Mouse (Mus musculus) left cerebral cortex, postnatal 25 days (tissue): ENCODE data around the gene Prrt1. TPM values are rescaled to one million over a fixed set of nuclear protein-coding genes. Genes with fewer than 3 reads are reported as not detected.

ENCODE experiments used
- DNase-seq, 2 experiments: peaks; one replicate each; pipeline ENCODE4 v3.0.0; 2022; ENCODE audit warnings: low spot score in 2 of 2, mixed read lengths in 1 of 2
- intact Hi-C: fragments of 180-260 bp; cut with DNase I; formaldehyde crosslinking; loops from one replicate; pipeline ENCODE4 v1.15.1; 2025
- total RNA-seq, 2 experiments: library from RNA; stranded (reverse); gene quantifications; 2 replicates each; pipeline ENCODE4 v1.2.3; 2021

The Prrt1 gene
- total RNA-seq, result 100 to 1,000 TPM; 171 to 183 TPM

- intact Hi-C loops, result loop anchor here (2.0 to 5.0 kb wide), 3 partner anchors 37 to 507 kb away; partner anchors contain the start of genes Brd2 and Pbx2
Measured at GRCm38 (mm10) chr17:34629221-34629751, at the start of gene Prrt1. Prrt1 (plus strand) TSS chr17:34629533.

GRCm38 (mm10) chr17:34582528-34582927, 46.8 kb upstream of the Prrt1 start:
- intact Hi-C loops, result no loop called here
- DNase-seq, result no peak

More at GRCm38 (mm10) chr17:34629221-34629751, at the start of gene Prrt1:
- peak; percentile 70 to 90 for DNase-seq

GRCm38 (mm10) chr17:34583397-34583796, 45.9 kb upstream of the Prrt1 start:
- intact Hi-C loops, result no loop called here
- no peak for DNase-seq

GRCm38 (mm10) chr17:34583819-34584218, 45.5 kb upstream of the Prrt1 start:
- DNase-seq, result no peak

DNA sequence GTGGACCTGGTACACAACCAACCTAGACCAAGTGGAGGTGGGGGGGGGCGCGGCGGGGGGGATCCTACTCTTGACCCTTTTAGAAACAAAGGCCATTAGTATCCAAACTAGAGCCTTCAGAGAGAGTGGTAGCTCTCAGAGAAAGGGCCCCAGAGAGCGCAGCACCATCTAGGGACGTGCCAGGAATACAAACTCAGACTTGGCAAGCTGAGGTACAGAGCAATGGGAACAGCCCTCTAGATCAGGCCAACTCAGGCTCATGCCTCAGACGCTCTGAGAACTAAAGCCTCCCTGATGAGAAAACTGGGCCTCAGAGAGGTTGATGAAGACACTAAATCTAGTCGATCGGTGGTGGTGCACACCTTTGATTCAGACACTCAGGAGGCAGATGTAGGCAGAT, 44.2 kb upstream of the Prrt1 start:
- DNase-seq, result peak in 1 of 2 experiments; percentile 47

More at GRCm38 (mm10) chr17:34583819-34584218, 45.5 kb upstream of the Prrt1 start:
- intact Hi-C loops, result no loop called here

DNA sequence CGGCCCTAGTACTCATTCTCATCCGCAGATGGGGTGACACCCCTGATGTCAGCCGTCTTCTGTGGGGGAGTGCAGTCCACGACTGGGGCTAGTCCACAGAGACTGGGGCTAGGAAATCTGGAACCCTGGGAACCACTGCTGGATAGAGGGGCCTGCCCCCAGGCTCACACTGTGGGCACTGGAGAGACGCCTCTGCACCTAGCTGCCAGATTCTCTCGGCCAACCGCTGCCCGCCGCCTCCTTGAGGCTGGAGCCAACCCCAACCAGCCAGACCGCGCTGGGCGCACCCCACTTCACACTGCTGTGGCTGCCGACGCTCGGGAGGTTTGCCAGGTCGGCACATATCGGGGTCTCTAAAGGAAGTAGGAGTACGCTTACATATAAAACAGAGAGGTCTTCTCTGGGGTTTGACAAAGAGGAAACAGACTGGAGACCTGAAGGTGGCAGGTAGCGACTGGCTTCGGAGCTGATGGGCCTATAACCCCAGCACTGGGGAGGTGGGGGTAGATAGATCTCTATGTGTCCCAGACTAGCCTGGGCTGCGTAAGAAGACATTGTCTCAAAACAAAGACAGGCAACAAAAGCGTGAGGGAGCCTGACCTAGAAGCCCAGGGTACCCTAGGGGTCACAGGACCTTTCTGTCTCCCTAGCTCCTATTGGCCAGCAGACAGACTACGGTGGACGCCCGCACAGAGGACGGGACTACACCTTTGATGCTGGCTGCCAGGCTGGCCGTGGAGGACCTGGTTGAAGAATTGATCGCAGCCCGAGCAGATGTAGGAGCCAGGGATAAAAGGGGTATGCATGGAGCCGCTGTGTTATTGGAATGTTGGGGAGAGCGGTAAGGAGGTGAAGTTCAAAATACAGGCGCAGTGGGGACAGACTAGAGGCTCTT, 43.2 kb upstream of the Prrt1 start:
- intact Hi-C loops, result no loop called here
- no peak for DNase-seq

More for the DNA sequence above, 44.2 kb upstream of the Prrt1 start:
- intact Hi-C loops, result no loop called here

DNA sequence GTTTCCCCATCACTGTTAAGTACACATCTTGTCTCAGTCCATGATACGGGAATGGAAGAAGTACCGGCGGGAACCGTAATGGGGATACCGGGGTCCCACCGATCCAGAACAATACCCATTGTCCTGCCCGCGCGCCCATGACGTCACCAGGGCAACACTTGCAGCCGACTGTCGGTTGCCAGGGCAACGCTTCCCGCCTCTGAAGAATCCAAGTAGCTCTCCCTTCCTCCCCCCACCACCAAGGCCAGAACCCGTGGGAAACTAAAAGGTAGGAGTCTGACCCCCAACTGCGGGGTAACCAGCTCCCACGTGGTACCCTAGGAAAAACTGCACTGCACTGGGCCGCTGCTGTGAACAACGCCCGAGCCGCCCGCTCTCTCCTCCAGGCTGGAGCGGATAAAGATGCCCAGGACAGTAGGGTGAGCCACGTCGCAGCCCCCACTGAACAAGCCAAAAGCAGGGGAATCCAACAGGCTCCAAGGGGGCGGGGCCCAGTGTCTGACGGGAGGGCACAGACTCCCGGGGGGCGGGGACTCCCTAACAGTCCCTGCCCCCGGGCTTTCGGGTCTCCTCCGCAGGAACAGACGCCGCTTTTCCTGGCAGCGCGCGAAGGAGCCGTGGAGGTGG, 42.4 kb upstream of the Prrt1 start:
- intact Hi-C loops, result loop anchor here (1.0 kb wide), 1 partner anchor 465 kb away; the partner anchor contains the start of gene Brd2
- DNase-seq, result peak; percentile 90 to 92

GRCm38 (mm10) chr17:34587423-34587811, 41.9 kb upstream of the Prrt1 start:
- intact Hi-C loops, result loop anchor here (1.0 kb wide), 1 partner anchor 465 kb away; the partner anchor contains the start of gene Brd2
- peak; percentile 99 for DNase-seq

DNA sequence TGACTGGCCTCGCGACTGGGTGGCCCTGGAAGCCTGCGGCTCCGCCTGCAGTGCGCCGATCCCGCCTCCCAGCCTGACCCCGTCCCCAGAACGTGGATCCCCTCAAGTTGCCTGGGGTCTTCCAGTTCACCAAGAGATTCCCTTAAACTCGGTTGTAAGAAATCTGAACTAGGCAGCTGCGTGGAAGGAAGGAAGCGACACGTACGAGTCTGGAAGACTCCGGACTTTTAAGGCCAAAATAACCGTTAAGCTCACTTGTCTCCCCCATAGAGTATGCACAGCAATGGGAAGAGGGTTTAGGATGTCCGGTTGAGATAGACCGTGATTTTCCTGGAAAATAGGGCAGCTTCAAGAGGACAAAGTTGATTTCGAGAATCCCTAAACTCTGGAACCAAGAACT, 41.5 kb upstream of the Prrt1 start:
- intact Hi-C loops, result loop anchor here (1.0 kb wide), 1 partner anchor 466 kb away; the partner anchor contains the start of gene Brd2
- DNase-seq, result no peak

- intact Hi-C loops, result no loop called here
- DNase-seq, result no peak
Measured at GRCm38 (mm10) chr17:34588767-34589166, 40.6 kb upstream of the Prrt1 start.

GRCm38 (mm10) chr17:34589206-34589605, 40.1 kb upstream of the Prrt1 start:
- intact Hi-C loops, result no loop called here
- no peak for DNase-seq

DNA sequence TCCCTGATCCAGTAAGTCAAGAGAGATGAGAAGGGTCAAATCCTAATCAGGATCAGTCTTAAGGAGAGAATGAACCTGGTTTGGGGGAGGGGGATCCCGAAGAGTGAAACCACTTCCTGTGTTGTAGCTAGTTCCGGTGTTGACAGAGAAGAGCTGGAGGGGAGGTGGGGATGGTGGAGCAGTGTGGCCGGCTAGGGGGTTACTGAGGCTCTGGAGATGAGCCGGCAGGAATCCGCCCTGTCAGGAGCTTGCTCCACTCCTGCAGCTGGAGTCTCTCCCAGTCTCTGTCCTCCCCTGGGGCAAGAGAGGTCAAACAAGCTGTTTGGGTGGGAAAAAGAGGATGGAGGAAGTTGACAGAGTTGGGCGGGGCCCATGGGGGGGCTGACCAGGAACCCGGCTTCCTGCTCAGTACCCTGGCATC, 39.6 kb upstream of the Prrt1 start, which contains the start of gene Gpsm3:
TSS of gene Gpsm3 (plus strand) at position 126 of the 421 bp plus-strand sequence.
- intact Hi-C loops, result loop anchor here (5.0 kb wide), 1 partner anchor 38 kb away; the partner anchor contains the start of genes Ppt2 and Prrt1
- DNase-seq, result no peak

DNA sequence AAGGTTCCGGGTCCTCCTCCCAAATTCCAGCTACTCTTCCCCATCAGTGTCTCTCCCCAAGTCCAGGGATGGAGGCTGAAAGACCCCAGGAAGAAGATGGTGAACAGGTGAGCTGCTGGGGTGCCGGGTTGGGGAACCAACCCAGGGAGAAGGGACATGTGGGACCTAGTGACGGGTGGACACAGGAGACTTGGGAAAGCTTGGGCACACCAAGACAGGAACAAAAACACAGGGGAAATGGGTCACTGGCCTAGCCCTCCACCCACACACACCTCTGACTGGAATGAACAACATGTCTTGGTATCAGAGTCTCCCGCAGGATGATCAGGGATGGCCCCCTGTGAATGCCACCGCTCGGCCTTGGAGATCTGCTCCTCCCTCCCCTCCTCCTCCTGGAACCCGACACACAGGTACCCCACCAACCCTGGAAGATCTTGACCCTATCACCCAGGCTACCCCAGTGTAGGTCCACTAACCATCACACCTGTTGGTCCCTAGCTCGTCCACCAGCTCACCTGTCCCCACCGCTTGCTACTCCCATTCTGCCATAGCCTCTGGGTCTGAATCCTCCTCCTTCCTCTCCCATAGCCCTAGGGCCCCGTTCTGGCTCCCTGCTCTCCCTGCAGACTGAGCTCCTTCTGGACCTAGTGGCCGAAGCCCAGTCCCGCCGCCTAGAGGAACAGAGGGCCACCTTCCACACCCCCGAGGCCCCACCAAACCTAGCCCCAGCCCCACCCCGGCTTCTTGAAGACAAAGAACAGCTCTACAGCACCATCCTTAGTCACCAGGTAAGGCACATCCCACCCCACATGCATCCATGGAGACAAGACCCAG, 39.0 kb upstream of the Prrt1 start:
- intact Hi-C loops, result loop anchor here (5.0 kb wide), 1 partner anchor 37 kb away; the partner anchor contains the start of genes Ppt2 and Prrt1
- no peak for DNase-seq

GRCm38 (mm10) chr17:34591029-34591993, 38.0 kb upstream of the Prrt1 start, which contains the start of gene Pbx2:
Pbx2 (plus strand) TSS chr17:34591266.
- intact Hi-C loops, result loop anchor here (5.0 kb wide), 1 partner anchor 36 kb away; the partner anchor contains the start of genes Ppt2 and Prrt1
- DNase-seq, result peak in 1 of 2 experiments; percentile 32

DNA sequence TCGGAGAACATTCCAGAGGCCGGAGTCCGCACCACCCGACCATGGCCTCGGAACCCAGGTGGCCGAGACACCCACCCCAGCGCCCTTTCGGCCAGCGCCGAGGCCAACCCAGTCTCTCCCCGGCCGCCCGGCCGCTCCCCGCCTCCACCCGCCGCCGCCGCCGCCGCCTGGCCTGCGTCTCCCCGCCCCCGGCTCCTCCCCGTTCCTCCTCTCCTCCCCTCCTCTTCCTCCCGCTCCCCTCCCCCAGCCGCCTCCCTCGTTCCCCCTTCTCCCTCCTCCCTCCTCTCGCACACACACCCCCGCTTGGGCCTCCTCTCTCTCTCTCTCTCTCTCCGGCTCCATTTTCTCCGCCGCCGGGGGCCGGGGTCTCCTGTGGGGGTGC, 37.3 kb upstream of the Prrt1 start:
- DNase-seq, result peak; percentile 78 to 82
- intact Hi-C loops, result loop anchor here (5.0 kb wide), 1 partner anchor 35 kb away; the partner anchor contains the start of genes Ppt2 and Prrt1

DNA sequence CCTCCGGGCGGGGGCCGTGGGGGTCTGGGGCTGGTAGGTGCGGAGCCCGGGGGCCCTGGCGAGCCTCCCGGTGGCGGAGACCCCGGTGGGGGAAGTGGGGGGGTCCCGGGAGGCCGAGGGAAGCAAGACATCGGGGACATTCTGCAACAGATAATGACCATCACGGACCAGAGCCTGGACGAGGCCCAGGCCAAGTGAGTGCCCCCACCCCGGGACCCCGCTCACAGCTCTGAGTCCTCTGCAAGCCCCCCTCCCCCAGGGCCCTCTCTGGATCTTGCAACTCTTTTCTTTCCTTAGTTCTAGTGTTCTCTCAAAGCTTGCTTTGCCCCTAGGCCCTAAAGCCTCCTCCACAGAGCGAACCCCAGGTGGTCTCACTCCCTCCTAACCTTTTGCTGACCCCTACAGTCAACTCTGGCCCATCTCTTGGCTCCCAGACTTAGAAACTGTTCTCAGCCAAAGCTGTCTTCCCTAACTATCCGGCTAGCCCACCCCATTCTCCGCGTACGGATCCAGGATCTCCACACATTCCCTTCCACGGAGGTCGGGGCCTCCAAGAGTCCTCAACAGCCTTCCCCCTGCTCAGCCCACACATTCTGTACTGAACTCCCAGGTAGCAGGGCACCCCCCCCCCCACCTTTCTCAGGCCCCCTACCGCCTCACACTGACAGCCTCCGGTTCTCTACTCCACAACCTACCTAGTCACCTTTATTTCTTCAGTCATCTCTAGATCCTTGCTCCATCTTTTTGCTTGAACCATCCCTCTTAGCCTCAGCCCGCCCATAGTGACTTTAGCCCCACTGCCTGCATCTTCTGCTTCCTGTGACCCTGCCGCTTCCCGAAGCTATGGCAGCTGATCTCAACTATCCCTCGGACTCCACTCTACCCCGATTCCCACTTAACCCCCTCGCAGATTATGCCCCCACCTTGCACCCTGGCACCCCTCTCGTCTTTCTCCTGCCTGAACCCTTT, 36.5 kb upstream of the Prrt1 start:
- intact Hi-C loops, result loop anchor here (5.0 kb wide), 1 partner anchor 34 kb away; the partner anchor contains the start of genes Ppt2 and Prrt1
- peak in 1 of 2 experiments; percentile 48 for DNase-seq
